Mouse (Mus musculus): ENCODE data around the gene Hjurp. TPM values are rescaled to one million over a fixed set of nuclear protein-coding genes. Genes with fewer than 3 reads are reported as not detected.

Gene Hjurp
- polyA plus RNA-seq, 1 experiment from 2014 or later: 66.4 TPM

GRCm38 (mm10) chr1:88307180-88307579, 29.7 kb upstream of the Hjurp start:
- H3K27ac ChIP-seq (ENCODE audit: low read depth, low read length): no peak overlapping the region
- no peak for ATAC-seq
- H3K4me1 ChIP-seq (ENCODE audit: control insufficient read depth, insufficient read depth, low read depth, low read length): no peaks in the 10 kb centered on the region
- peaks cover 71% of the 10 kb centered on the region for H3K9me3 ChIP-seq (ENCODE audit: control insufficient read depth, low read length)
- no peak overlapping the region for H3K4me2 ChIP-seq (ENCODE audit: low read length)
- no peaks in the 10 kb centered on the region for H3K27me3 ChIP-seq (replicated peaks; ENCODE audit: control insufficient read depth, insufficient read depth, low read length)
- no peak overlapping the region for H3K4me3 ChIP-seq (ENCODE audit: low read length)
- H3K36me3 ChIP-seq (ENCODE audit: control insufficient read depth, insufficient read depth, low read length): no peaks in the 10 kb centered on the region
- WGBS: 68% methylated on average over 12 of the region's 12 CpGs
- H3K9ac ChIP-seq (ENCODE audit: low read depth, low read length): no peak overlapping the region

GRCm38 (mm10) chr1:88306543-88306942, 29.1 kb upstream of the Hjurp start:
- Histone ChIP-seq H3K36me3 (ENCODE audit: control insufficient read depth, insufficient read depth, low read length) (no peaks in the 10 kb centered on the region), H3K4me1 (ENCODE audit: control insufficient read depth, insufficient read depth, low read depth, low read length) (no peaks in the 10 kb centered on the region), H3K27me3 (replicated peaks; ENCODE audit: control insufficient read depth, insufficient read depth, low read length) (no peaks in the 10 kb centered on the region), H3K4me2 (ENCODE audit: low read length) (no peak overlapping the region), H3K9ac (ENCODE audit: low read depth, low read length) (no peak overlapping the region), H3K27ac (ENCODE audit: low read depth, low read length) (no peak overlapping the region), H3K9me3 (ENCODE audit: control insufficient read depth, low read length) (peaks cover 75% of the 10 kb centered on the region), H3K4me3 (ENCODE audit: low read length) (no peak overlapping the region)
- no peak for ATAC-seq
- 67% methylated on average over 1 of the region's 1 CpGs for WGBS

GRCm38 (mm10) chr1:88305018-88305795, 27.8 kb upstream of the Hjurp start:
- 51% methylated on average over 6 of the region's 6 CpGs for WGBS
- H3K27me3 ChIP-seq (replicated peaks; ENCODE audit: control insufficient read depth, insufficient read depth, low read length): no peaks in the 10 kb centered on the region
- no peaks in the 10 kb centered on the region for H3K4me1 ChIP-seq (ENCODE audit: control insufficient read depth, insufficient read depth, low read depth, low read length)
- ATAC-seq: no peak
- no peak overlapping the region for H3K4me3 ChIP-seq (ENCODE audit: low read length)
- peaks cover 85% of the 10 kb centered on the region for H3K9me3 ChIP-seq (ENCODE audit: control insufficient read depth, low read length)
- no peak overlapping the region for H3K27ac ChIP-seq (ENCODE audit: low read depth, low read length)
- no peak overlapping the region for H3K4me2 ChIP-seq (ENCODE audit: low read length)
- H3K36me3 ChIP-seq (ENCODE audit: control insufficient read depth, insufficient read depth, low read length): no peaks in the 10 kb centered on the region
- H3K9ac ChIP-seq (ENCODE audit: low read depth, low read length): no peak overlapping the region

- WGBS: 65% methylated on average over 8 of the region's 8 CpGs
- Histone ChIP-seq H3K27me3 (replicated peaks; ENCODE audit: control insufficient read depth, insufficient read depth, low read length) (no peaks in the 10 kb centered on the region), H3K36me3 (ENCODE audit: control insufficient read depth, insufficient read depth, low read length) (no peaks in the 10 kb centered on the region), H3K4me2 (ENCODE audit: low read length) (no peak overlapping the region), H3K4me1 (ENCODE audit: control insufficient read depth, insufficient read depth, low read depth, low read length) (no peaks in the 10 kb centered on the region), H3K9me3 (ENCODE audit: control insufficient read depth, low read length) (peaks cover 85% of the 10 kb centered on the region), H3K27ac (ENCODE audit: low read depth, low read length) (no peak overlapping the region), H3K4me3 (ENCODE audit: low read length) (no peak overlapping the region), H3K9ac (ENCODE audit: low read depth, low read length) (no peak overlapping the region)
- no peak for ATAC-seq
These were observed 27.0 kb upstream of the Hjurp start for GRCm38 (mm10) chr1:88304261-88304985.

- 69% methylated on average over 6 of the region's 6 CpGs for WGBS
- no peak for ATAC-seq
- Histone ChIP-seq H3K4me3 (ENCODE audit: low read length) (no peak overlapping the region), H3K27ac (ENCODE audit: low read depth, low read length) (no peak overlapping the region), H3K9me3 (ENCODE audit: control insufficient read depth, low read length) (peaks cover 85% of the 10 kb centered on the region), H3K4me2 (ENCODE audit: low read length) (no peak overlapping the region), H3K9ac (ENCODE audit: low read depth, low read length) (no peak overlapping the region), H3K36me3 (ENCODE audit: control insufficient read depth, insufficient read depth, low read length) (no peaks in the 10 kb centered on the region), H3K4me1 (ENCODE audit: control insufficient read depth, insufficient read depth, low read depth, low read length) (no peaks in the 10 kb centered on the region), H3K27me3 (replicated peaks; ENCODE audit: control insufficient read depth, insufficient read depth, low read length) (no peaks in the 10 kb centered on the region)
These were observed 26.3 kb upstream of the Hjurp start for GRCm38 (mm10) chr1:88303762-88304161.

- ATAC-seq: no peak
- Histone ChIP-seq H3K9me3 (ENCODE audit: control insufficient read depth, low read length) (peaks cover 83% of the 10 kb centered on the region), H3K4me2 (ENCODE audit: low read length) (no peak overlapping the region), H3K36me3 (ENCODE audit: control insufficient read depth, insufficient read depth, low read length) (no peaks in the 10 kb centered on the region), H3K9ac (ENCODE audit: low read depth, low read length) (no peak overlapping the region), H3K27ac (ENCODE audit: low read depth, low read length) (no peak overlapping the region), H3K4me1 (ENCODE audit: control insufficient read depth, insufficient read depth, low read depth, low read length) (no peaks in the 10 kb centered on the region), H3K27me3 (replicated peaks; ENCODE audit: control insufficient read depth, insufficient read depth, low read length) (no peaks in the 10 kb centered on the region), H3K4me3 (ENCODE audit: low read length) (no peak overlapping the region)
- WGBS: 63% methylated on average over 14 of the region's 14 CpGs
These were observed 24.8 kb upstream of the Hjurp start for GRCm38 (mm10) chr1:88302057-88302740.

GRCm38 (mm10) chr1:88301121-88302014, 23.9 kb upstream of the Hjurp start:
- Histone ChIP-seq H3K9me3 (ENCODE audit: control insufficient read depth, low read length) (peaks cover 79% of the 10 kb centered on the region), H3K9ac (ENCODE audit: low read depth, low read length) (no peak overlapping the region), H3K4me1 (ENCODE audit: control insufficient read depth, insufficient read depth, low read depth, low read length) (no peaks in the 10 kb centered on the region), H3K27ac (ENCODE audit: low read depth, low read length) (no peak overlapping the region), H3K4me3 (ENCODE audit: low read length) (no peak overlapping the region), H3K27me3 (replicated peaks; ENCODE audit: control insufficient read depth, insufficient read depth, low read length) (no peaks in the 10 kb centered on the region), H3K4me2 (ENCODE audit: low read length) (no peak overlapping the region), H3K36me3 (ENCODE audit: control insufficient read depth, insufficient read depth, low read length) (no peaks in the 10 kb centered on the region)
- ATAC-seq: peak; percentile 13; the same call in 1 of the 2 replicates
- 67% methylated on average over 9 of the region's 9 CpGs for WGBS

GRCm38 (mm10) chr1:88300301-88301050, 23.0 kb upstream of the Hjurp start:
- Histone ChIP-seq H3K4me1 (ENCODE audit: control insufficient read depth, insufficient read depth, low read depth, low read length) (no peaks in the 10 kb centered on the region), H3K4me3 (ENCODE audit: low read length) (no peak overlapping the region), H3K27ac (ENCODE audit: low read depth, low read length) (no peak overlapping the region), H3K4me2 (ENCODE audit: low read length) (no peak overlapping the region), H3K27me3 (replicated peaks; ENCODE audit: control insufficient read depth, insufficient read depth, low read length) (no peaks in the 10 kb centered on the region), H3K36me3 (ENCODE audit: control insufficient read depth, insufficient read depth, low read length) (no peaks in the 10 kb centered on the region), H3K9ac (ENCODE audit: low read depth, low read length) (no peak overlapping the region), H3K9me3 (ENCODE audit: control insufficient read depth, low read length) (peaks cover 80% of the 10 kb centered on the region)
- WGBS: 45% methylated on average over 5 of the region's 5 CpGs
- ATAC-seq: no peak
